Mouse (Mus musculus) myocyte (in vitro differentiated cells): ENCODE results near the gene Iqcb1.

Experiments used
- POLR2A ChIP-seq: IDR thresholded peaks from one replicate; pipeline ENCODE4 v1.6.1; 2011; ENCODE audit warnings: low read depth, mild to moderate bottlenecking, control low read depth, moderate library complexity; ENCODE audit not compliant: insufficient read length
- POLR2AphosphoS2 ChIP-seq: IDR thresholded peaks from one replicate; pipeline ENCODE4 v1.6.1; 2011; ENCODE audit warnings: low read depth, control low read depth; ENCODE audit not compliant: insufficient read length
- TCF12 ChIP-seq: IDR thresholded peaks from one replicate; pipeline ENCODE4 v1.6.1; 2011; ENCODE audit warnings: mild to moderate bottlenecking, control low read depth; ENCODE audit not compliant: poor library complexity, insufficient read depth, severe bottlenecking

- TF ChIP-seq TCF12, result no peak
- TF ChIP-seq POLR2AphosphoS2, result no peak
- TF ChIP-seq POLR2A, result no peak
Observed at GRCm38 (mm10) chr16:36903156-36903555, 75.0 kb downstream of the Iqcb1 start.
